Mouse (Mus musculus) cerebellum, adult 9-10 months (tissue): Measurements from ENCODE around the gene Pdcd5.
A peak's percentile ranks its signal among the peaks of the same experiment; 100 is the strongest.

Experiments used
- DNase-seq: peaks from one replicate; pipeline ENCODE4 v3.0.0; 2022

The Pdcd5 gene

GRCm38 (mm10) chr7:35640072-35640471 lies 7.2 kb downstream of the Pdcd5 start:
- no peak for DNase-seq

GRCm38 (mm10) chr7:35636874-35637273 lies 10.4 kb downstream of the Pdcd5 start:
- no peak for DNase-seq

- DNase-seq = no peak
Measured at GRCm38 (mm10) chr7:35636229-35636628, 11.1 kb downstream of the Pdcd5 start.

GRCm38 (mm10) chr7:35628496-35628895 lies 18.8 kb downstream of the Pdcd5 start:
- DNase-seq = no peak

GRCm38 (mm10) chr7:35627371-35627770 lies 19.9 kb downstream of the Pdcd5 start:
- peak; percentile 34 for DNase-seq

GRCm38 (mm10) chr7:35626038-35626437 lies 21.3 kb downstream of the Pdcd5 start:
- DNase-seq = no peak

- no peak for DNase-seq
Measured at GRCm38 (mm10) chr7:35622626-35623025, 24.7 kb downstream of the Pdcd5 start.

- DNase-seq = no peak
Measured at GRCm38 (mm10) chr7:35617513-35617912, 29.8 kb downstream of the Pdcd5 start.

- DNase-seq = no peak
Measured at GRCm38 (mm10) chr7:35609245-35609644, 38.1 kb downstream of the Pdcd5 start.

- DNase-seq = no peak
Measured at GRCm38 (mm10) chr7:35606816-35607215, 40.5 kb downstream of the Pdcd5 start.

GRCm38 (mm10) chr7:35602766-35603165 lies 44.6 kb downstream of the Pdcd5 start:
- DNase-seq = no peak

GRCm38 (mm10) chr7:35601106-35601505 lies 46.2 kb downstream of the Pdcd5 start:
- no peak for DNase-seq

- DNase-seq = no peak
Measured at GRCm38 (mm10) chr7:35600031-35600430, 47.3 kb downstream of the Pdcd5 start.

GRCm38 (mm10) chr7:35599492-35599891 lies 47.8 kb downstream of the Pdcd5 start:
- no peak for DNase-seq

- no peak for DNase-seq
Measured at GRCm38 (mm10) chr7:35594311-35594710, 53.0 kb downstream of the Pdcd5 start.
